Comparison of ENCODE assay signal across 17 mouse cellular contexts in genomic region chr14:38824891-38825290, GRCm38 (mm10).
DNase-seq lines count a peak whose midpoint lies in the region; ATAC-seq lines count a peak whose summit lies in the region.
"Had no signal": no experiment of that assay in that cellular context is flagged by ENCODE, and none has a peak within 500 bp of the region (broad histone marks: within the 10 kb centered on the region; RNA-seq: fewer than 3 reads in every experiment).

No protein-coding gene starts in this region.

- H3K9me3 ChIP-seq in forebrain, embryonic 13.5 days (replicated peaks), result no peaks in the 10 kb centered on the region
- no peaks in the 10 kb centered on the region for H3K9me3 ChIP-seq in hindbrain, embryonic 16.5 days (ENCODE audit: control insufficient read depth, low read length)
- no peaks in the 10 kb centered on the region for H3K9me3 ChIP-seq in neural tube, embryonic 13.5 days
- H3K9me3 ChIP-seq: heart, embryonic 13.5 days; hindbrain, embryonic 15.5 days; lung, embryonic 15.5 days; megakaryocyte, embryonic 14.5 days had no signal

- H3K4me2 ChIP-seq in forebrain, embryonic 13.5 days, result no peak overlapping the region
- H3K4me2 ChIP-seq in hindbrain, embryonic 16.5 days (ENCODE audit: low read length), result no peak overlapping the region
- no peak overlapping the region for H3K4me2 ChIP-seq in neural tube, embryonic 13.5 days
- H3K4me2 ChIP-seq: heart, embryonic 13.5 days; hindbrain, embryonic 15.5 days; lung, embryonic 15.5 days had no signal

- no peak for DNase-seq in cerebellum, adult 9-11 months
- no peak for DNase-seq in kidney, postnatal 36 days
- DNase-seq in right cerebral cortex, postnatal 36 days (ENCODE audit: low spot score in 2 of 2), result no peak
- DNase-seq in heart, postnatal 14 days, result no peak
- DNase-seq: cerebellum, adult 2 months; kidney, adult 9 months; right cerebral cortex, postnatal 25 days had no signal

- 46% methylated on average over 1 of the region's 1 CpGs for WGBS in forebrain, embryonic 13.5 days
- 53% methylated on average over 1 of the region's 1 CpGs for WGBS in hindbrain, embryonic 16.5 days
- 68% methylated on average over 1 of the region's 1 CpGs for WGBS in neural tube, embryonic 13.5 days

- H3K9ac ChIP-seq in forebrain, embryonic 13.5 days, result no peak overlapping the region
- no peak overlapping the region for H3K9ac ChIP-seq in hindbrain, embryonic 16.5 days (ENCODE audit: low read depth, low read length)
- no peak overlapping the region for H3K9ac ChIP-seq in neural tube, embryonic 13.5 days
- H3K9ac ChIP-seq: heart, embryonic 13.5 days; hindbrain, embryonic 15.5 days; lung, embryonic 15.5 days had no signal

- peaks cover 9% of the 10 kb centered on the region for H3K4me1 ChIP-seq in forebrain, embryonic 13.5 days
- peaks cover 2% of the 10 kb centered on the region; the same call in 1 of the 2 replicates for H3K4me1 ChIP-seq in hindbrain, embryonic 16.5 days (ENCODE audit: control insufficient read depth, insufficient read depth, low read depth, low read length)
- no peaks in the 10 kb centered on the region; the same call in 1 of the 2 replicates for H3K4me1 ChIP-seq in neural tube, embryonic 13.5 days (replicated peaks)
- H3K4me1 ChIP-seq: heart, embryonic 13.5 days; lung, embryonic 15.5 days; megakaryocyte, embryonic 14.5 days had no signal

- peak; percentile 45; the same call in 1 of the 2 replicates for ATAC-seq in cerebellum, adult (ENCODE audit: insufficient number of reproducible peaks, low FRiP score, low TSS enrichment)
- peak; percentile 88 for ATAC-seq in forebrain, embryonic 13.5 days
- peak; percentile 74 for ATAC-seq in hindbrain, embryonic 16.5 days
- ATAC-seq in neural tube, embryonic 13.5 days (ENCODE audit: low read depth), result peak; percentile 56; the same call in 1 of the 2 replicates
- ATAC-seq: Patski had no signal

- no peaks in the 10 kb centered on the region for H3K27me3 ChIP-seq in forebrain, embryonic 13.5 days
- no peaks in the 10 kb centered on the region for H3K27me3 ChIP-seq in hindbrain, embryonic 16.5 days (replicated peaks; ENCODE audit: control insufficient read depth, insufficient read depth, low read length)
- no peaks in the 10 kb centered on the region for H3K27me3 ChIP-seq in neural tube, embryonic 13.5 days
- H3K27me3 ChIP-seq: heart, embryonic 13.5 days; hindbrain, embryonic 15.5 days; lung, embryonic 15.5 days; megakaryocyte, embryonic 14.5 days; Patski had no signal

- H3K36me3 ChIP-seq in forebrain, embryonic 13.5 days (ENCODE audit: poor library complexity, severe bottlenecking), result no peaks in the 10 kb centered on the region
- H3K36me3 ChIP-seq in hindbrain, embryonic 16.5 days (ENCODE audit: control insufficient read depth, insufficient read depth, low read length), result no peaks in the 10 kb centered on the region
- H3K36me3 ChIP-seq in neural tube, embryonic 13.5 days, result no peaks in the 10 kb centered on the region
- H3K36me3 ChIP-seq: heart, embryonic 13.5 days; hindbrain, embryonic 15.5 days; lung, embryonic 15.5 days had no signal

- H3K27ac ChIP-seq in forebrain, embryonic 13.5 days, result peak overlapping the region; percentile 57
- no peak overlapping the region for H3K27ac ChIP-seq in hindbrain, embryonic 16.5 days (ENCODE audit: low read depth, low read length)
- H3K27ac ChIP-seq in neural tube, embryonic 13.5 days (replicated peaks), result peak overlapping the region; percentile 28; the same call in 1 of the 2 replicates
- H3K27ac ChIP-seq: heart, embryonic 13.5 days; hindbrain, embryonic 15.5 days; layer of hippocampus, adult 2 months; lung, embryonic 15.5 days had no signal

- no peak overlapping the region for H3K4me3 ChIP-seq in forebrain, embryonic 13.5 days
- no peak overlapping the region for H3K4me3 ChIP-seq in hindbrain, embryonic 16.5 days (ENCODE audit: low read length)
- no peak overlapping the region for H3K4me3 ChIP-seq in neural tube, embryonic 13.5 days
- H3K4me3 ChIP-seq: heart, embryonic 13.5 days; hindbrain, embryonic 15.5 days; layer of hippocampus, adult 2 months; lung, embryonic 15.5 days; megakaryocyte, embryonic 14.5 days had no signal

- intact Hi-C loops in heart, postnatal 14 days (cut with DNase I), result no loop called here
